Mouse (Mus musculus): Measurements from ENCODE around the gene Slc29a1.

- TF ChIP-seq POLR2A (IDR thresholded peaks at IDR 0.05; ENCODE audit: extremely low read depth, insufficient read depth, low read length): no peak
- no peak for TF ChIP-seq CTCF (IDR thresholded peaks at IDR 0.05; ENCODE audit: extremely low read depth, insufficient read depth, low read length)
These were observed 24.1 kb downstream of the Slc29a1 start for GRCm38 (mm10) chr17:45575123-45575897.
